Mouse (Mus musculus) hindlimb bud, embryonic 11.5 days (tissue): ENCODE results near the gene Srgap3.

Experiments used
- DNase-seq: peaks from one replicate; pipeline ENCODE4 v3.0.0-alpha.2; 2012; ENCODE audit warnings: low read depth, low spot score; ENCODE audit errors: extremely low spot score

The Srgap3 gene

DNA sequence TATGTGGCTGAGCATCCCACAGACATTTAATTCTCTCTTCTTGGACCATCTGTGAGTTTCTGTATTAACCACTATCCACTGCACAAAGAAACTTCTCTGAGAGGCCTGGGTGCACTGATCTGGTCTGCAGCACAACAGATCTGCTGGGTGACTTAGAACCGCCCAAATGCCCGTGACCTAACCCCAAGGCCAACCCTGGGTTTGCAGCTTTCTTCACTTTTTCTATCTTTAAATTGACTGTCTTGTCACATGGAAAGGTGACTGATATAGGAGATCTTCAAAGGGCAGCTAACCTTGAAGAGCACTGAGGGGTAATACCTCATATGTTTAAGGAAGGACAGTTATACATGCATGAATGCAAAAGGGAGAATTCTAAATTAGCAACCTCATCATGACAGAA lies 30.8 kb downstream of the Srgap3 start:
- DNase-seq: no peak

DNA sequence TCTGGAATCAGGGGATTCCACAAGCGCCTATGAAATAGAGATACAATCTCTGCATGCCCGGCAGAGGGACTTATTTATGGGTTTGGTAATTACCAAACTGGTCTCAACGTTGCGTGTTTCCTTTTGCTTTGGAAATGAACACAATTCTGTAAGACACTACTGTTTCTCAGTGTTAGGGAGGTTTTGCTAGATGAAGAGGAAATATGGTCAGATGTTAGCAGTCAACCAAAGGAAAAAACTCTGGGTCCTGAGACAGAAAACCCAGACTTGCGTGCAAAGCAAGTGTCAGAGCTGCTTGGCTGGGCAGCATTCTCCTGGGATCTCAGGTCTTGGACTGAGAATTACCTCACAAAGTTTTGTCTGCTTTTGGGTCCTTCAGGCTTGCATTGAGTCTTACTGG lies 34.5 kb downstream of the Srgap3 start:
- DNase-seq: no peak

GRCm38 (mm10) chr6:112909711-112910110 lies 37.4 kb downstream of the Srgap3 start:
- no peak for DNase-seq

DNA sequence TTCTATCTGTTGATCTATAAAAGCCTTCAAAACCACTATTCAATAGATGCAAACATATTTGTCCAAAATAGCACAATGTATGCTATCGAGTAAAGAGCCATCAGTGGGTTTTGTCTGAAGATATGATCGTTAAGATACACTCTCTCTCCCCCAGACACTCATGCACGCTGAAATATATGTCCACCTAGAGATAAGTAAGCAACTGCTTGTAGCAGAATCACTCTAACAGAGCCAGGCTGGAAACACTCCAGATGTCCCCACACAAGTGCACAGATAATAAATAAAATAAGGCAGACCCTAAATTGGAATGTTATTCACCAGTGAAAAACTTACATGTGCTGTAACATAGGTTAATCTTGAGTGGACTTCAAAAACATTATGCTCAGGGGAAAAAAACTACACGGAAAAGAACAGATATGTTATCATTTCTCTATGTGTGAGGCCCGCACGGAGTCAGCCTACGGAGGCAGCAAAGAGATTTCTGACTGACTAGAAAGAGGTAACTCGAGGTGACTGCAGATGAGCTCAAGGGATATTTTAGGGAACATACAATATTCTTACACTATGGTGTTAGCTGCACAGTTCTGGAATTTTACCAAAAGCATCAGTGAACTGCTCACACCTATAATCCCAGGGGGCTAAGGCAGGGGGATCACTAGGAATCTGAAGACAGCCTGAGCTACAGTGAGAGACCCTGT lies 39.0 kb downstream of the Srgap3 start:
- DNase-seq: no peak

DNA sequence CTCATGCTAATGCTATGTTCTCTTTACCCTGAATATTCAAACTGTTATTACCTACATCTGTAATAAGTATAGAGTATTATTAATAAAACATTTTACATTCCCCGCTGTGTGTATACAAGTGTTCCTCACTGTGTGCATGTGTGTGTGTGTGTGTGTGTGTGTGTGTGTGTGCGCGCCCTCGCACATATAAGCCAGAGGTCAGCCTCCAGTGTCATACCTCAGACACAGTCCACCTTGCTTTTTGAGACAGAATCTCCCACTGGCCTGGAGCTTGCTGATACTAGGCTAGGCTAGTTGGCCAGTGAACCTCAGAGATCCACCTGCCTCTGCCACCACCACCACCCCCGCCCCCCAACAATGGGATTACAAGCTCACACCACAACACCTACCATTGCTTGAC lies 43.3 kb downstream of the Srgap3 start:
- no peak for DNase-seq

- no peak for DNase-seq
These were observed 43.8 kb downstream of the Srgap3 start for GRCm38 (mm10) chr6:112903226-112903625.

DNA sequence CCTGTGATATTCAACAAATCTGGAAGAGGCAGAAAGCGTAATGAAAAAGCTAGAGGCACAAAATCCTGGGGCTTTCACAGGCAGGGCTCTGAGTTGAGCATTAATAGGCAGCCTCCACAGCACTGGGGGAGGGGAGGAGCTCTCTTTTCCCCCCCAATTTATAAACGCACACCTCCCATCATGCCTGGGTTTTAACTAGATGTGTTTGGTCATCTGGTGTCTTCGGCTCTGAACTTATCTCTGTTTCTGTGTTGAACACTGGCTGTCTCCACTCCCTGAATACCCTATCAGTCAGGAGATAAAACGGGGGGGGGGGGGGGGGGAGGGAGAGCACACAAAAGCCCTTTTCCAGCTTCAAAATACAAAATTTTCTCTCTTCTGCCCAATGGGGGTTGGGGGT lies 44.3 kb downstream of the Srgap3 start:
- no peak for DNase-seq

- no peak for DNase-seq
These were observed 46.8 kb downstream of the Srgap3 start for GRCm38 (mm10) chr6:112900306-112900705.

DNA sequence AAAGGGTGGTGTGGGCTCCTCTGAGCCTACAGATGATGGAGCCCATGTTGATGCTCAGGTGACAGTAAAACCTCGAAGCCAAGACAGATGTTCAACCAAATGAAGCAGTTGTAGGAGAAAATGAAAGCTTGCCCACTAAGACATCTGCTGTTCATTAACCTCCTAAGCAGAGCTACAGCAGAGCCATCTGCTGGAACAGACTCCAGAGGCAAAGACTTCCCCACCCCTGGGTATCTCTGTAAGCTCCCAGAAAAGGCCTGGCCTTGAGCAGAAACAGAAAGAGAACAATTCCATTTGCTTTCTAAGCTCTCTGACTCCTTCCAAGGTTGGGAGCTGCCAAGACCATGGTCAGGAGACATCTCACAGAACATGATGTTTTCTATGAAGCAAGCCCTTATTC lies 47.4 kb downstream of the Srgap3 start:
- DNase-seq: no peak

DNA sequence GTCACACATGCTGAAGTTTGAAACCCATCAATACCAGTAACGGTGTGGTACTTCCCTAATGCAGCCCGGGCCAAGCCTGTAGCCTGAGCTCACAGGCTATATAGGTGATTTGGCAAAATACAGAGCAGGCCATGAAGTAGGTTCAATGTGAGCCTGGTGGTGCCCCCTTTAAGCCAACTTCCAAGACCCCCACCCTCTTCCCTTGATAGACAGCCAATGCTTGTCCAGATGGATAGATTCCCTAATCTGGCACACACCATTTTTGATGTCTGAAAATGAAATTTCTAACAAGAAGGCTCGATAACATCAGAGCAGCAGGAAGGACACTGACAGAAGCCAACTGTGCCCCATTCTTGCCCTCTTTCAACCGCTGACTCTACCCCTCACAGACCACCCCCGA lies 47.8 kb downstream of the Srgap3 start:
- no peak for DNase-seq

GRCm38 (mm10) chr6:112898435-112898834 lies 48.6 kb downstream of the Srgap3 start:
- DNase-seq: no peak

GRCm38 (mm10) chr6:112896372-112896771 lies 50.7 kb downstream of the Srgap3 start:
- no peak for DNase-seq

DNA sequence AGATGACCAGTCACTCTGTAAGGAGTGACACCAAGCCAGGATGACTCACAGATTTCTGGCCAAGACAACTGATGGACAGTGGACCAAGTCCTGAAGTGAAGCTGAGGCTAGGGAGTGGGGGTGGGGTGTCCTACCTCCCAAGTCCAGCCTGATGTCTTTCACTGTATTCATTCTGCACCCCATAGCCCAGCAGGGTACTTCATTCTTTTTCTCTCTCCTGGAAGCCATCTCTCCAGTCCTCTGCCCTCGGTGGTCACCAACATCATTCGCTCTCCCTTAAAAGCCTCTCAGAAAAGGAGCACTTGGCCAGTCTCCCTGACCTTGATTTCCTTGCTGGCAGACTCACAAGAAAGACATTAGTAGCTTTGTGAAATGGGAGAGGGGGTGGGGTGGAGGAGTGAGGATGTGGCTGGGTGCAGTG lies 56.7 kb downstream of the Srgap3 start:
- no peak for DNase-seq

- no peak for DNase-seq
These were observed 63.4 kb downstream of the Srgap3 start for GRCm38 (mm10) chr6:112883588-112884135.

- no peak for DNase-seq
These were observed 67.0 kb downstream of the Srgap3 start for GRCm38 (mm10) chr6:112880048-112880534.

GRCm38 (mm10) chr6:112879154-112879553 lies 67.9 kb downstream of the Srgap3 start:
- DNase-seq: no peak

DNA sequence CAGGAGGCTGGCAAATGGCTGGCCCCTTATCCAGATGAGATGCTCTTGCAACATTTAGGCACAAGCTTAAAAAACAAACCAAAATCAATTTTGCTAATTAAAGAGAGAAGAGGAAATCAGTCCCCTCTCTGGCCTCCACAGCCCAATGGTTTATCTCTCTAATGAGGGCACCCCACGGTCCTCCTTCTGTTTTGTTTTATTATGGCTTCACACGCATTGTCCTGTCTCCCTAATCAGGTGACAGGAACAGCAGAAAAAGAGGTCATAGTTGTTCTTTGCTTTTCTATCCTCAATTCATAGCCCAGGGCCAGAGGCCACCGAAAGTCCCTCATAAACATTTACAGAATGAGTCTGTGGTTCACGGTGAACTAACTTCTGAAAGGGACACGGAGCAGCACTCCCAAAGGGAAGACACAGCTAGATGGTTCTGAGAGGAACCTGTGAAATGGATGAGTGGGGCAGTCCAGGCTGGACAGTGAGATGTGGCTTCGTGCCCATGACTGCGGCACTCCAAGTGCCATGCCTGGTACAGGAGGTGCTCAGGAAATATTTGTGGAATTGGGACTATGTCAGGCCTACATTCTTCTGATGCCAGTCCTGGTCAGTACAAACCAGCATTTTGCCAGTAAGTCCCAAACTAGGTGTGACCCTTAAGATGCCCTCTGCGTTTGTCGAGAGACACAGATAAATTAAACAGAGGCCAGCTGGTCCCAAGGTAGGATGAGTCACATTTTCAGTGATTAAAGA lies 73.8 kb downstream of the Srgap3 start:
- DNase-seq: no peak

- DNase-seq: no peak
These were observed 75.8 kb downstream of the Srgap3 start for GRCm38 (mm10) chr6:112871241-112871780.

DNA sequence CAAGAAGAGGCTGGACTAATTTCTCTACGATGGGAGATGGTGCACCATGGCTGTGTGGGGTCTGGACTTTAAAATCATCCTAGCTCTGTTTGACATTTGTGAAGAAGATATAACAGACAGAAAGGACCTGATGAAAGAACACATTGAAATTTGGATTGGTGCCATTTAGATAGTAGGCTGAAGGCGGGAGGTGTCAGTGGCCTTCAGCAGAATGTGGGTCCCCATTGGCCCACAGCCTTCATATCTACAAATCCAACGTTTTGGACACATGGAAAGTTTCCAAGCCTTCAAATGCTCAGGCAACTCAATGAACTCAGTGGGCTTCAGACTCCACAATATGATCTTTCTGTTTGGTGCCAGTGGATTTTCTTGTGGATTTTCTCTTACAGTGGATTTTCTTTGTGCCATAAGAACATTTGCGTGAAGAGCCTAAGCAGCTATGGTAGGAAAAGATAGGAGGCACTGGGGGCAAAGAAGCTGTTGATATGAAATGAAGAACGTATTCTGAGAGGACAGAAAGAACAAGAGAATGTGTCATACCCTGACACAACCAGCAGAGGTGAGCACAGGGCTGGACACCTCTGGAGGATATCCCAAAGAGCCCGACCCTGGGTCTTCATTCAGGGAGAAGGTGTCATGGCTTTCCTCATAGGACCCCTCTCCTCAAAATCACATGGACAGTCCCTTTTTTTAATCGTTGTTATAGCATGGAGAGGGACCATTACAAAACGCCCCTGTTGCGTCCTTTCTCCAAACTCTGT lies 78.7 kb downstream of the Srgap3 start:
- no peak for DNase-seq

GRCm38 (mm10) chr6:112866096-112866495 lies 81.0 kb downstream of the Srgap3 start:
- no peak for DNase-seq

- DNase-seq: no peak
These were observed 82.0 kb downstream of the Srgap3 start for GRCm38 (mm10) chr6:112865021-112865531.
